Mouse (Mus musculus) c-Kit-positive CD71-positive TER-119-negative erythroid progenitor cells, embryonic 14.5 days (primary cell): ENCODE measurements around the gene Trpc4ap.

Source experiments
- DNase-seq: peaks from one replicate; pipeline ENCODE4 v3.0.0-alpha.2; 2013; ENCODE audit warnings: low read depth

The Trpc4ap gene

GRCm38 (mm10) chr2:155640656-155641055 is 51.5 kb downstream of the Trpc4ap start:
- DNase-seq = no peak

DNA sequence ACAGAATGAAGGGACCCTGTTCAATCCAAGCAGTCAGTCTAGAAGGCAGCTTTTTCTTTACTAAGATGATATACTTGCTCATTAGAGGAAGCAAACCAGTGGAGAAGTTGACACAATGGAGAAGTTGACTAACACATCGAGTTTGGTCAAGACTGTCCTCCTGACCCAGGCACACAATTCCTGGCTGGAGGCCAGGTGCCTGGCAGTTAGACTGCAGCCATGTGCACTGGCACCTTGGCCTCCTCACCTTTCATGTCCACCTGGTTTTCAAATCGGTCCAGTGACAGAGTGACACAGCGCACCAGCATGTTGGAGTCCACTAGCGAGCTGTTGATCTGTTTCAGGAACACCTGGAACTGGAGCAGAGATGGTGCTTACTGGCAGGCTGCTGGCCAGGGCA is 54.8 kb downstream of the Trpc4ap start:
- DNase-seq = no peak

- DNase-seq = no peak
Observed at GRCm38 (mm10) chr2:155636881-155637280, 55.3 kb downstream of the Trpc4ap start.

- no peak for DNase-seq
Observed at GRCm38 (mm10) chr2:155635961-155636360, 56.2 kb downstream of the Trpc4ap start.

DNA sequence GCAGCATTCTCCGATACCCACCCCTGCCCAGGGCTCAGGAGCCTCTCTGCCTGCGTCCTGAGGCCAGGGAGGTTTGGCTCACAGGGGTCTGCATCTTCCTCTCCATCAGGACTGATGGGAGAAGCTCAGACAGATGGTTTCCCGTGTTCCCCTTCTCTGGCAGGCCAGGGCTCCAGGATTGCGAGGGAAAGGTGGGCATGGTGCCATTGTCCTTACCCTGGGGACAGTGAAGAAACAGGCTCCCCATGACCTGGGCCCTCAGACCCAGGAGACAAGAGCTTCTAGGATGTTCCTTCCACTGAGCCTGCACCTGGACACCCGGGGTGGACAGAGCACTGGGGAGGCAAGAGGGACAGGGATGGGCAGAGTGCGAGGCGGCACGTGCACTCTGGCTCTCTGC is 57.6 kb downstream of the Trpc4ap start:
- DNase-seq = no peak

DNA sequence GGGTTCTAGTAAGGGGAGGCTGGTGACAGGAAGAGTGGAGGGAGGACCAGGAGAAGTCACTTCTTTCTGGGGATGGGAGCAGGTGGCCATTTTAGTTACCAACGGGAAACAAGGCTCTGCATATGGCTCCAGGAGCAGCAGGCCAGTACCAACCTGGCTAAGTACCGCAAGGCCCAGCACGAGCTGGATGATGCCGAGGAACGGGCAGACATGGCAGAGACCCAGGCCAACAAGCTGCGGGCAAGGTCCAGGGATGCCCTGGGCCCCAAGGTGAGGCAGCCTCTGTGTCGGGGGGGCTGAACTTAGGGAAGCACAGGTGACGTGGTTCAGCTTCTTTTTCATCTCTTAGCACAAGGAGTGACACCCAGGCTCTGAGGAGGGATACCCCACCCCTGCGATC is 58.5 kb downstream of the Trpc4ap start:
- DNase-seq = no peak

DNA sequence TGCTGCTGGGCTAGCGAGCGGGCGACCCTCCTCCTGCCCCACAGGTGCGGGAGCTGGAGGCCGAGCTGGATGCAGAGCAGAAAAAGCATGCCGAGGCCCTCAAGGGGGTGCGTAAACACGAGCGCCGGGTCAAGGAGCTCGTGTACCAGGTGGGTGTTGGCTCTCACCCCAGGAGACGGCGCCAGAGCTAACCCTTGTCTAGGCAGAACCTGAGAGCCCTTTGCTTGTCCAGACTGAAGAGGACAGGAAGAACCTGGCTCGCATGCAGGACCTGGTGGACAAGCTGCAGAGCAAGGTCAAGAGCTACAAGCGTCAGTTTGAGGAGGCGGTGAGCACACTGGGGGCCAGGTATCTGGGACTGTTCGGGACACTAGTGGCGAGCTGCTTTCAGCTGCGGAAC is 59.1 kb downstream of the Trpc4ap start:
- no peak for DNase-seq

DNA sequence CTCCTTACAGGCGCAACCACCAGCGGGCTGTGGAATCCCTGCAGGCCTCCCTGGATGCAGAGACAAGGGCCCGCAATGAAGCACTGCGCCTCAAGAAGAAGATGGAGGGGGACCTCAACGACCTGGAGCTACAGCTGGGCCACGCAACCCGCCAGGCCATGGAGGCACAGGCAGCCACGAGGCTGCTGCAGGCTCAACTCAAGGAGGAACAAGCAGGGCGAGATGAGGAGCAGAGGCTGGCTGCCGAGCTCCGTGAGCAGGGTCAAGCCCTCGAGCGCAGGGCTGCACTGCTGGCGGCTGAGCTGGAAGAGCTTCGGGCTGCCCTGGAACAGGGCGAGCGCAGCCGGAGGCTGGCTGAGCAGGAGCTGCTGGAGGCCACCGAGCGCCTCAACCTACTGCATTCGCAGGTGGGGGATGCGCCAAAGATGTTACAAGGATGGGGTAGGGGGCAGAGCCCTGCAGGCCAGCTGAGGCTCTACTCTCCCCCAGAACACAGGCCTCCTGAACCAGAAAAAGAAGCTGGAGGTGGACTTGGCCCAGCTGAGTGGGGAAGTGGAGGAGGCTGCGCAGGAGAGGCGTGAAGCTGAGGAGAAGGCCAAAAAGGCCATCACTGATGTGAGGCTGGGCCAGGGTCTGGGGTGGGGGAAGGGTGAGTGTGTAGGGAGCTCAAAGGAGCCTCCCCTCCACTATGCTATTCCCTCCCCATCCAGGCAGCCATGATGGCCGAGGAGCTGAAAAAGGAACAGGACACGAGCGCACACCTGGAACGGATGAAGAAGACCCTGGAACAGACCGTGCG is 59.8 kb downstream of the Trpc4ap start:
- no peak for DNase-seq

GRCm38 (mm10) chr2:155630590-155631416 is 61.4 kb downstream of the Trpc4ap start:
- DNase-seq = no peak

- no peak for DNase-seq
Observed at GRCm38 (mm10) chr2:155630153-155630552, 62.0 kb downstream of the Trpc4ap start.

- no peak for DNase-seq
Observed at GRCm38 (mm10) chr2:155629231-155629661, 62.9 kb downstream of the Trpc4ap start.

DNA sequence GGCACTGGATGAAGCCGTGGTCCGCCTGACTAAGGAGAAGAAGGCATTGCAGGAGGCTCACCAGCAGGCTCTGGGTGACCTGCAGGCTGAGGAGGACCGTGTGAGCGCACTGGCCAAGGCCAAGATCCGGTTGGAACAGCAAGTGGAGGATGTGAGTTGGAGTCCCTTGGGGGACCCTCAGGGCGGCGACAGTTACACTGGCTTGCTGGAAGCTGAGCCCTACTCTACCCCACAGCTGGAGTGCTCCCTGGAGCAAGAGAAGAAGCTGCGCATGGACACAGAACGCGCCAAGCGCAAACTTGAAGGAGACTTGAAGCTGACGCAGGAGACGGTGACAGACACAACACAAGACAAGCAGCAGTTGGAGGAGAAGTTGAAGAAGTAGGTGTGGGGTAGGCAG is 63.7 kb downstream of the Trpc4ap start:
- DNase-seq = no peak

GRCm38 (mm10) chr2:155628112-155628511 is 64.1 kb downstream of the Trpc4ap start:
- no peak for DNase-seq

DNA sequence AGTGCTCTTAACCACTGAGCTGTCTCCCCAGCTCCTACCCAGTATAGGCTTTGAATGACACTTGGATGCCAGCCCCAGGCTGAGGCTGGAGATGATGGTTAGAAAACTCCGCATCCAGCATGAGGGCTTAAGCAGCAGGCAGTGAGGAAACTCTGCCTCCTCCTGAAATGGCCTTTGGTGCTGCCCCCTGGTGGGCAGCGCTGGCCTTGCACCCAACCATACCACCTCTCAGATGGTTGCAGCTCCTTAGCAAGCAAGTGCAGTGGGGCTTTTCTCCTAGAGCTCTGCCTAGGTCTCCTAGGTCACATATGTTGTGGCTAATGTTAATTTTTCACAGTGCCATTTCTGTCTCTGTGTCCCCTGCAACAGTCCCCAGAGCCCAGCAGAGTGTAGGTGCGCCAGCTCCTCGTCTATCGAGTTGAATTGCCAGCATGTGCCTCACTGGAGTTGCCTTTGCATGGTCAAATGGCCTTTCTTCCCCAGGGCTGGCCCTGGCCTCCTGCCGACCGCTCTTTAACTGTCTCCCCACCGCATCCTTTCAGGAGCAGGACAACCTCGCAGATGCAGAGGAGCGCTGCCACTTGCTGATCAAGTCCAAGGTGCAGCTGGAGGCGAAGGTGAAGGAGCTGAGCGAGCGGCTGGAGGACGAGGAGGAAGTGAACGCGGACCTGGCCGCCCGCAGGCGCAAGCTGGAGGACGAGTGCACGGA is 65.0 kb downstream of the Trpc4ap start:
- DNase-seq = no peak

- DNase-seq = no peak
Observed at GRCm38 (mm10) chr2:155626277-155626676, 65.9 kb downstream of the Trpc4ap start.

DNA sequence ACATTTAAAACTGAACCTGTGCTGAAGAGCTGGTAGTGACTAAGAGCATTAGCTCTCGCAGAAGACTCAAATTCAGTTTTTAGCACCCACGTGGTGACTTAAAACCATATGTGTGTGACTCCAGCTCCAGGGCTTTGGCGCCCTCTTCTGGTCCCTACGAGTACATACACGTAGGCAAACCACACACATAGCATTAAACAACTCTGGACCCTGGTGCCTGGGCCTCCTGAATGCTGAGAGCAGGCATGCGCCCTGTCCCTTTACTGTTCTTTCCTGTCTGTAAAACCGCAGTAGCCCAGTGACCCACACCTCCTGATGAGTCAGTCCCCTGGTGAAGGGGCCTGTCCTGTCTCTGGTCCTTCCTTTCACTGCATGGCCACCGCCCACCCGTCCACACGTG is 67.5 kb downstream of the Trpc4ap start:
- peak; percentile 83 for DNase-seq

- DNase-seq = no peak
Observed at GRCm38 (mm10) chr2:155623996-155624395, 68.2 kb downstream of the Trpc4ap start.

DNA sequence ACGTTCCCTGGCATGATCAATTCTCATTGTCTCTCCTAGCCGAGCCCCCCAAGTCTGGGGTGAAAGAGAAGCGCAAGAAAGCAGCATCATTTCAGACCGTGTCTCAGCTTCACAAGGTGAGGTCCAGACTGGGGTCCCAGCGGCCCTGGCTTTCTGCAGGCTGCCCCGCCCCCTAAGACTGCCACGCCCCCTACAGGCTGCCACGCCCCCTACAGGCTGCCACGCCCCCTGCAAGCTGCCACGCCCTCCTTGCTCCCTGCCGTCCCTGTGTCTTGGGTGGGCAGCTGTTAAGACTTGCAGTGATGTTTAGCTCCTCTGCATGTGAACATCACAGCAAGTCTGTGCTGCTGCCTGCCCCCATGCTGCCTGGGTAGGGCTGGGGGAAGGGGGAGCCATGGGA is 69.6 kb downstream of the Trpc4ap start:
- no peak for DNase-seq

DNA sequence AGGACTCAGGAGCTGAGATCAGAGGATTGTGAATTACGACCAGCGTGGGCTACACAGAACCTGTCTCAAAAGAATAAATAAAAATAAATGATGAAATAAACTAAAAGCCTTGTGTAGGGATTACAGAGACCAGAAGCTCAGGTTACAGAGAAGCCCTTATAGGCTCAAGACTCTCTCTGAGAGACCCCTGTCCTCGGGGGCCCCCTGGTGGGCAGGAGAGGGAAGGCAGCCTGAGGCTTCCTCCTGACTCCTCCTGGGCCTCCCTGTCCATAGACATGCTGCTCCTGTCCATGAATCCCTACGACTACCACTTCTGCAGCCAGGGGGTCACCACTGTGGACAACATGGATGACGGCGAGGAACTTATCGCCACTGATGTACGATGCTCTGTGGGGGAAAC is 72.4 kb downstream of the Trpc4ap start:
- DNase-seq = peak; percentile 79

DNA sequence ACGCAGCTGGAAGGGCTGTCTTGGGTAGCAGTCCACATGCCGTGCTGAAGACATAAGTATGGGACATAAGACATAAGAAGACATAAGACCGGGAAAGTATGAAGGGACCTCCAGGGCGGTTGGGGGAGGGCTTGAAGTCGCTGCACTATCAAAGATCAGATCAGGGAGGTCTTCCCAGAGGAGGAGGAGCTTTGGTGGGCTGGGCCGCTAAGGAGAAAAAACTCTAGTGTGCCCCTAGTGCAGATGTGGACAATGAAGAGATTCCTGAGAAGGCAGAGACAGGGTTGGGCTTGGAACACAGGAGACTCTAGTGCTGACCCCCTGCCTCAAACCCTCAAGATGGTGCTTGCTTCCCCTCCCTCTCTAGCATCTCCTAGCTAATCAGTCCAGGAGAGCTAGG is 75.2 kb downstream of the Trpc4ap start:
- no peak for DNase-seq

GRCm38 (mm10) chr2:155613953-155614352 is 78.2 kb downstream of the Trpc4ap start:
- no peak for DNase-seq

DNA sequence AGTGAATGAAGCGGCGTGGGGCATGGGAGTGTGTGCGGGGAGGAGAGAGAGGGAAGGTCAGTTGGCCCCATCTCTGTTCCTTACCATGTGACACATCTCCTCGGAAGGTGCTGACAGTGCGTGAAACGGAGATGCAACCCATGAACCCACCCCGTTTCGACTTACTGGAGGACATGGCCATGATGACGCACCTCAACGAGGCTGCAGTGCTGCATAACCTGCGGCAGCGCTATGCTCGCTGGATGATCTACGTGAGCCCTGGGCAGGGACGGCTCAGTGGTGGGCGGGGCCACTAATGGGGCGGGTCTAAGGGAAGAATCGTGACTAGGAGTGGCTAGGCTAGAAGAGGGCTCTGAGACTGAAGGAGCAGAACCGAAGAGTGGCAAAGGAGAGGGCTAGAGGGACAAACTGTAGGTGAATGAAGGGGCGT is 78.8 kb downstream of the Trpc4ap start:
- peak; percentile 96 for DNase-seq
